Mouse (Mus musculus) ES-E14 (cell line): Measurements from ENCODE around the gene Rhbdd1. TPM values are rescaled to one million over a fixed set of nuclear protein-coding genes. Genes with fewer than 3 reads are reported as not detected.

Experiments used
- DNase-seq: peaks from one replicate; pipeline ENCODE4 v3.0.0-alpha.2; 2013; ENCODE audit warnings: low read depth, low spot score
- H3K27ac ChIP-seq: 2 replicates; pipeline ENCODE4 v1.5.1; 2012; ENCODE audit warnings: low read depth, mild to moderate bottlenecking, low read length, moderate library complexity, mixed read lengths; ENCODE audit not compliant: poor library complexity, insufficient read depth, severe bottlenecking
- H3K36me3 ChIP-seq: 2 replicates; pipeline ENCODE4 v1.6.1; 2012; ENCODE audit warnings: mild to moderate bottlenecking, low read length, moderate library complexity, mixed read lengths; ENCODE audit not compliant: control insufficient read depth, poor library complexity, insufficient read depth, severe bottlenecking
- H3K4me1 ChIP-seq, 2 experiments: fragments of 150-350 bp in 1 of 2; sonication (generic) in 1 of 2; 2 replicates each; pipeline ENCODE4 v1.6.1; 2012; ENCODE audit warnings: low read length in 2 of 2, mild to moderate bottlenecking in 1 of 2, mixed read lengths in 1 of 2; ENCODE audit not compliant: control insufficient read depth in 2 of 2, insufficient read depth in 2 of 2, poor library complexity in 1 of 2
- H3K4me3 ChIP-seq, 2 experiments: fragments of 150-350 bp in 1 of 2; sonication (generic) in 1 of 2; 2 replicates each; pipeline ENCODE4 v1.5.1; 2012; ENCODE audit warnings: low read length in 2 of 2, low read depth in 1 of 2, mild to moderate bottlenecking in 1 of 2, mixed read lengths in 1 of 2; ENCODE audit not compliant: insufficient read depth in 1 of 2, poor library complexity in 1 of 2, severe bottlenecking in 1 of 2
- H3K9ac ChIP-seq: 2 replicates; pipeline ENCODE4 v1.6.1; 2012; ENCODE audit warnings: low read depth, mild to moderate bottlenecking, low read length, mixed read lengths; ENCODE audit not compliant: poor library complexity, insufficient read depth, severe bottlenecking
- H3K9me3 ChIP-seq: fragments of 150-350 bp; sonication (generic); 2 replicates; pipeline ENCODE4 v1.6.1; 2012; ENCODE audit warnings: low read depth, mild to moderate bottlenecking, low read length; ENCODE audit not compliant: control insufficient read depth, insufficient read depth
- CHD2 ChIP-seq: IDR thresholded peaks from 2 replicates; pipeline ENCODE4 v1.6.1; 2014; ENCODE audit warnings: mild to moderate bottlenecking, low read depth, low read length, inconsistent platforms
- HCFC1 ChIP-seq: IDR thresholded peaks from 2 replicates; pipeline ENCODE4 v1.6.1; 2012; ENCODE audit warnings: low read length, inconsistent platforms, borderline replicate concordance; ENCODE audit not compliant: insufficient read depth
- MAFK ChIP-seq: IDR thresholded peaks from 2 replicates; pipeline ENCODE4 v1.6.1; 2014; ENCODE audit warnings: mild to moderate bottlenecking, low read depth, low read length, inconsistent platforms; ENCODE audit not compliant: insufficient read depth
- ZC3H11A ChIP-seq: IDR thresholded peaks from 2 replicates; pipeline ENCODE4 v1.6.1; 2012; ENCODE audit warnings: low read depth, mild to moderate bottlenecking, inconsistent platforms, low read length, borderline replicate concordance
- ZNF384 ChIP-seq: IDR thresholded peaks from 2 replicates; pipeline ENCODE4 v1.6.1; 2012; ENCODE audit warnings: low read depth, low read length, inconsistent platforms
- in situ Hi-C, 2 experiments: fragments of 600-800 bp; cut with MboI; formaldehyde crosslinking; loops; one replicate each; pipeline ENCODE4 v1.15.1; 2025; ENCODE audit warnings: low sequenced_read_pairs in 2 of 2, inconsistent platforms in 1 of 2; ENCODE audit not compliant: unreplicated experiment in 2 of 2
- total RNA-seq: library from RNA; depleted of rRNA; stranded (reverse); fragments of 300-350 nt; gene quantifications from 2 replicates; pipeline ENCODE4 v1.2.3, GENCODE M21; 2012

Gene Rhbdd1
- total RNA-seq, 1 experiment = 14.1 TPM

DNA sequence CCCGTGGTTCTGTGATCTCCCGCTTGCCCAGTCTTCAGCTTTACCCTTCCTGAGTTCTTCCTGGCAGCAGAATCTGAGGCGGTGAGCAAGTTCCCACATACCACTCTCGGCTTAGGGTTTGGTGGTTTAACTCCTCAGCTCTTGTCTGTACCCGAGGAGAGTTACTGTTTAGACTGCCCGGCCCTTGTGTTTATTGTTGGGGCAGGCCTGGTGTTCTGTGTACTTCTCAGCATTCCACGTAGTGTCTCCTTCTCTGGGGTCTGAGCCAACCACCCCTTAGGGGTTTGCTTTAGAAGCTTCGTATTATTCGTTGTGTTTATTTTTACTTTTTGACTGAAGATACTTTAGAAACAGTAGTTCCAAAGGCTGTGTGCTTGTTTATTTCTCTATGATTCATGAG lies 68.8 kb downstream of the Rhbdd1 start:
- in situ Hi-C loops = no loop called here
- TF ChIP-seq HCFC1 = no peak
- no peak for TF ChIP-seq ZNF384
- no peak for TF ChIP-seq CHD2
- no peak for TF ChIP-seq ZC3H11A
- TF ChIP-seq MAFK = no peak
- Histone ChIP-seq H3K9me3 (no peaks in the 10 kb centered on the region), H3K27ac (no peak overlapping the region), H3K36me3 (no peaks in the 10 kb centered on the region), H3K4me1 (no peaks in the 10 kb centered on the region), H3K9ac (no peak overlapping the region), H3K4me3 (no peak overlapping the region)
- DNase-seq = no peak

- no peaks in the 10 kb centered on the region for H3K9me3 ChIP-seq
- no peaks in the 10 kb centered on the region for H3K36me3 ChIP-seq
- TF ChIP-seq HCFC1 (no peak), ZNF384 (no peak)
- no peak for DNase-seq
- no peak overlapping the region for H3K9ac ChIP-seq
- in situ Hi-C loops = no loop called here
- H3K4me3 ChIP-seq = no peak overlapping the region
- no peak overlapping the region for H3K27ac ChIP-seq
- H3K4me1 ChIP-seq = no peaks in the 10 kb centered on the region
Observed at GRCm38 (mm10) chr1:82385827-82386230, 69.6 kb downstream of the Rhbdd1 start.

- no peak overlapping the region for H3K27ac ChIP-seq
- no peak overlapping the region for H3K9ac ChIP-seq
- H3K36me3 ChIP-seq = no peaks in the 10 kb centered on the region
- in situ Hi-C loops = no loop called here
- H3K9me3 ChIP-seq = no peaks in the 10 kb centered on the region
- no peaks in the 10 kb centered on the region for H3K4me1 ChIP-seq
- H3K4me3 ChIP-seq = no peak overlapping the region
- DNase-seq = no peak
- no peak for TF ChIP-seq CHD2
- no peak for TF ChIP-seq MAFK
Observed at GRCm38 (mm10) chr1:82386814-82387771, 70.8 kb downstream of the Rhbdd1 start.

GRCm38 (mm10) chr1:82389371-82389770 lies 73.1 kb downstream of the Rhbdd1 start:
- no peak overlapping the region for H3K27ac ChIP-seq
- DNase-seq = no peak
- in situ Hi-C loops = no loop called here
- no peak for TF ChIP-seq HCFC1
- no peak for TF ChIP-seq ZNF384
- TF ChIP-seq MAFK = no peak
- no peak for TF ChIP-seq CHD2
- no peak for TF ChIP-seq ZC3H11A
- H3K9ac ChIP-seq = no peak overlapping the region
- no peaks in the 10 kb centered on the region for H3K4me1 ChIP-seq
- H3K4me3 ChIP-seq = no peak overlapping the region
- H3K36me3 ChIP-seq = no peaks in the 10 kb centered on the region
- no peaks in the 10 kb centered on the region for H3K9me3 ChIP-seq

- Histone ChIP-seq H3K4me3 (no peak overlapping the region), H3K9ac (no peak overlapping the region), H3K36me3 (no peaks in the 10 kb centered on the region), H3K4me1 (no peaks in the 10 kb centered on the region), H3K27ac (no peak overlapping the region), H3K9me3 (no peaks in the 10 kb centered on the region)
- DNase-seq = no peak
- TF ChIP-seq ZNF384 (no peak), HCFC1 (no peak), MAFK (no peak), CHD2 (no peak), ZC3H11A (no peak)
- in situ Hi-C loops = no loop called here
Observed at GRCm38 (mm10) chr1:82395371-82395770, 79.1 kb downstream of the Rhbdd1 start.
